Mouse (Mus musculus) liver, embryonic 14.5 days (tissue): ENCODE results near the gene Cd4. TPM values are rescaled to one million over a fixed set of nuclear protein-coding genes. Genes with fewer than 3 reads are reported as not detected.
"Not testable (repeated sequence)": the region's sequence is repeated elsewhere in the genome, so short reads cannot be mapped to it uniquely, and the experiment has no call there.

ENCODE experiments used
- ATAC-seq: fragments of 200-750 bp; cut with Nextera tagmentation; 2 replicates; pipeline ENCODE4 v1.8.0; 2017; ENCODE audit warnings: moderate number of reproducible peaks, mild to moderate bottlenecking, moderate library complexity; ENCODE audit not compliant: insufficient read depth
- DNase-seq, 3 experiments: peaks; one replicate each; pipeline ENCODE4 v3.0.0-alpha.2; 2012 to 2013; ENCODE audit warnings: low read depth in 3 of 3, low spot score in 3 of 3
- H3K27ac ChIP-seq: fragments of 300-500 bp; sonication (generic); 2 replicates; pipeline ENCODE4 v1.5.1; 2014; ENCODE audit warnings: moderate library complexity, mild to moderate bottlenecking, control low read depth, inconsistent platforms
- H3K27me3 ChIP-seq: fragments of 300-500 bp; sonication (generic); 2 replicates; pipeline ENCODE4 v1.6.1; 2014; ENCODE audit warnings: mild to moderate bottlenecking, low read length, moderate library complexity; ENCODE audit not compliant: control insufficient read depth, insufficient read depth
- H3K36me3 ChIP-seq: fragments of 300-500 bp; sonication (generic); replicated peaks from 2 replicates; pipeline ENCODE4 v1.6.1; 2014; ENCODE audit warnings: low read depth; ENCODE audit not compliant: control insufficient read depth, insufficient read depth
- H3K4me1 ChIP-seq, 2 experiments: fragments of 200-500 bp in 1 of 2; fragments of 300-500 bp in 1 of 2; sonication (generic) in 1 of 2; replicated peaks; 2 replicates each; pipeline ENCODE4 v1.6.1; 2012 to 2014; ENCODE audit warnings: antibody characterized with exemption in 1 of 2, inconsistent platforms in 1 of 2, low read length in 1 of 2; ENCODE audit not compliant: control insufficient read depth in 2 of 2, insufficient read depth in 2 of 2
- H3K4me2 ChIP-seq: fragments of 300-500 bp; sonication (generic); 2 replicates; pipeline ENCODE4 v1.6.1; 2014; ENCODE audit warnings: low read depth, mild to moderate bottlenecking, control low read depth, moderate library complexity
- H3K4me3 ChIP-seq, 2 experiments: fragments of 200-500 bp in 1 of 2; fragments of 300-500 bp in 1 of 2; sonication (generic) in 1 of 2; 2 replicates each; pipeline ENCODE4 v1.5.1; 2012 to 2014; ENCODE audit warnings: low read depth in 2 of 2, low read length in 2 of 2, mild to moderate bottlenecking in 2 of 2, control low read depth in 1 of 2, inconsistent platforms in 1 of 2, moderate library complexity in 1 of 2; ENCODE audit not compliant: insufficient read depth in 1 of 2
- H3K9ac ChIP-seq: fragments of 300-500 bp; sonication (generic); replicated peaks from 2 replicates; pipeline ENCODE4 v1.6.1; 2014; ENCODE audit warnings: mild to moderate bottlenecking, control low read depth, moderate library complexity
- H3K9me3 ChIP-seq: fragments of 300-500 bp; sonication (generic); 2 replicates; pipeline ENCODE4 v1.6.1; 2016; ENCODE audit warnings: low read length, mixed read lengths; ENCODE audit not compliant: control insufficient read depth
- CTCF ChIP-seq: IDR thresholded peaks from 2 replicates; pipeline ENCODE4 v1.5.1; 2016; ENCODE audit warnings: antibody characterized with exemption, low read depth, control low read depth
- EP300 ChIP-seq: IDR thresholded peaks from 2 replicates; pipeline ENCODE4 v1.6.1; 2016; ENCODE audit warnings: antibody characterized with exemption, low read depth
- WGBS: fragments of 180-500 bp; shearing (Covaris S2); extraction: QIAGEN DNeasy Blood & Tissue Kit; methylation state at CpG from one replicate; pipeline ENCODE4 v1.1.7; 2014; ENCODE audit not compliant: insufficient replicate concordance; 5-methylcytosine and 5-hydroxymethylcytosine counted together
- polyA plus RNA-seq, 2 experiments: library from polyadenylated mRNA; depleted of rRNA in 1 of 2; stranded (reverse) in 1 of 2; unstranded in 1 of 2; fragments of >200 nt; fragmentation: Nextera tagmentation in 1 of 2; extraction: Ambion mirVana in 1 of 2; gene quantifications; 2 replicates each; pipeline versions ENCODE4 v1.2.1 to v1.2.3; 2012 to 2014

Cd4 gene
- polyA plus RNA-seq, 2 experiments: 0.03 to 0.07 TPM

GRCm38 (mm10) chr6:124900056-124900800 is 12.2 kb upstream of the Cd4 start:
- WGBS: 59% methylated on average over 8 of the region's 8 CpGs
- Histone ChIP-seq H3K9ac (no peak overlapping the region), H3K4me1 (peaks cover 0 to 5% of the 10 kb centered on the region in 2 experiments; a peak in 2 of 4 replicates), H3K36me3 (no peaks in the 10 kb centered on the region), H3K9me3 (no peaks in the 10 kb centered on the region), H3K27me3 (no peaks in the 10 kb centered on the region), H3K4me3 (no peak overlapping the region), H3K27ac (no peak overlapping the region), H3K4me2 (no peak overlapping the region)
- DNase-seq: no peak
- ATAC-seq: no peak
- no peak for TF ChIP-seq EP300
- TF ChIP-seq CTCF: no peak

- WGBS: 14% methylated on average over 3 of the region's 3 CpGs
- Histone ChIP-seq H3K36me3 (no peaks in the 10 kb centered on the region), H3K27me3 (no peaks in the 10 kb centered on the region), H3K4me2 (no peak overlapping the region), H3K9ac (no peak overlapping the region), H3K27ac (no peak overlapping the region), H3K4me1 (no peaks in the 10 kb centered on the region), H3K9me3 (no peaks in the 10 kb centered on the region), H3K4me3 (no peak overlapping the region)
- DNase-seq (no peak), ATAC-seq (no peak)
- TF ChIP-seq EP300: no peak
- TF ChIP-seq CTCF: no peak
Measured at GRCm38 (mm10) chr6:124898359-124898758, 10.3 kb upstream of the Cd4 start.

GRCm38 (mm10) chr6:124894113-124894512 is 6.1 kb upstream of the Cd4 start:
- not testable (repeated sequence) for H3K9me3 ChIP-seq, H3K27me3 ChIP-seq, H3K27ac ChIP-seq, H3K4me1 ChIP-seq, DNase-seq, H3K4me2 ChIP-seq, H3K4me3 ChIP-seq, H3K36me3 ChIP-seq, ATAC-seq, H3K9ac ChIP-seq
- WGBS: 81% methylated on average over 2 of the region's 2 CpGs

- Histone ChIP-seq H3K4me2 (no peak overlapping the region), H3K27ac (no peak overlapping the region), H3K9ac (no peak overlapping the region), H3K4me3 (no peak overlapping the region), H3K27me3 (no peaks in the 10 kb centered on the region), H3K36me3 (no peaks in the 10 kb centered on the region), H3K4me1 (no peaks in the 10 kb centered on the region), H3K9me3 (no peaks in the 10 kb centered on the region)
- WGBS: 46% methylated on average over 6 of the region's 6 CpGs
- ATAC-seq (no peak), DNase-seq (no peak)
- TF ChIP-seq CTCF (no peak), EP300 (no peak)
Measured at GRCm38 (mm10) chr6:124890997-124891396, 3.0 kb upstream of the Cd4 start.

- Histone ChIP-seq H3K9me3 (no peaks in the 10 kb centered on the region), H3K27ac (no peak overlapping the region), H3K4me3 (no peak overlapping the region), H3K36me3 (no peaks in the 10 kb centered on the region), H3K27me3 (no peaks in the 10 kb centered on the region), H3K4me1 (no peaks in the 10 kb centered on the region), H3K9ac (no peak overlapping the region), H3K4me2 (no peak overlapping the region)
- 71% methylated on average over 6 of the region's 6 CpGs for WGBS
- TF ChIP-seq EP300 (no peak), CTCF (no peak)
- DNase-seq (no peak), ATAC-seq (no peak)
Measured at GRCm38 (mm10) chr6:124888555-124889125, 619 bp upstream of the Cd4 start.
